Mouse (Mus musculus) thymus, adult 2 months (tissue): ENCODE data around the gene Gli3. TPM values are rescaled to one million over a fixed set of nuclear protein-coding genes. Genes with fewer than 3 reads are reported as not detected.

Experiments used
- DNase-seq: peaks from one replicate; pipeline ENCODE4 v3.0.0; 2021
- H3K27ac ChIP-seq: fragments of 200-500 bp; 2 replicates; pipeline ENCODE4 v1.5.1; 2012; ENCODE audit warnings: low read length, control low read depth; ENCODE audit not compliant: control insufficient read depth, insufficient read depth
- H3K27me3 ChIP-seq: fragments of 200-500 bp; 2 replicates; pipeline ENCODE4 v1.6.1; 2012; ENCODE audit warnings: mild to moderate bottlenecking, low read length, moderate library complexity, mixed read lengths; ENCODE audit not compliant: control insufficient read depth, insufficient read depth
- H3K36me3 ChIP-seq: fragments of 200-500 bp; 2 replicates; pipeline ENCODE4 v1.6.1; 2012; ENCODE audit warnings: mild to moderate bottlenecking, low read length, moderate library complexity; ENCODE audit not compliant: control insufficient read depth, insufficient read depth
- H3K4me1 ChIP-seq: fragments of 200-500 bp; replicated peaks from 2 replicates; pipeline ENCODE4 v1.6.1; 2012; ENCODE audit warnings: low read length; ENCODE audit not compliant: control insufficient read depth, insufficient read depth
- H3K4me3 ChIP-seq: fragments of 200-500 bp; 2 replicates; pipeline ENCODE4 v1.5.1; 2012; ENCODE audit warnings: mild to moderate bottlenecking, low read length, control low read depth, moderate library complexity; ENCODE audit not compliant: control insufficient read depth, insufficient read depth
- CTCF ChIP-seq: fragments of 200-500 bp; IDR thresholded peaks from 2 replicates; pipeline ENCODE4 v1.5.1; 2012; ENCODE audit warnings: mild to moderate bottlenecking, control low read depth, low read length, moderate library complexity, borderline replicate concordance; ENCODE audit not compliant: control insufficient read depth, poor library complexity, insufficient read depth; ENCODE audit errors: extremely low read depth
- POLR2A ChIP-seq: fragments of 200-500 bp; IDR thresholded peaks from 2 replicates; pipeline ENCODE4 v1.6.1; 2012; ENCODE audit warnings: mild to moderate bottlenecking, low read length, control low read depth, moderate library complexity; ENCODE audit not compliant: control insufficient read depth, poor library complexity, insufficient read depth; ENCODE audit errors: extremely low read depth
- WGBS: fragments of 180-500 bp; shearing (Covaris S2); methylation state at CpG from one replicate; pipeline ENCODE4 v1.1.7; 2018; 5-methylcytosine and 5-hydroxymethylcytosine counted together
- polyA plus RNA-seq: library from polyadenylated mRNA; depleted of rRNA; stranded (reverse); fragments of >200 nt; gene quantifications from 2 replicates; pipeline ENCODE4 v1.2.3, GENCODE M21; 2012

Gene Gli3
- polyA plus RNA-seq, 1 experiment, result 2.3 TPM

DNA sequence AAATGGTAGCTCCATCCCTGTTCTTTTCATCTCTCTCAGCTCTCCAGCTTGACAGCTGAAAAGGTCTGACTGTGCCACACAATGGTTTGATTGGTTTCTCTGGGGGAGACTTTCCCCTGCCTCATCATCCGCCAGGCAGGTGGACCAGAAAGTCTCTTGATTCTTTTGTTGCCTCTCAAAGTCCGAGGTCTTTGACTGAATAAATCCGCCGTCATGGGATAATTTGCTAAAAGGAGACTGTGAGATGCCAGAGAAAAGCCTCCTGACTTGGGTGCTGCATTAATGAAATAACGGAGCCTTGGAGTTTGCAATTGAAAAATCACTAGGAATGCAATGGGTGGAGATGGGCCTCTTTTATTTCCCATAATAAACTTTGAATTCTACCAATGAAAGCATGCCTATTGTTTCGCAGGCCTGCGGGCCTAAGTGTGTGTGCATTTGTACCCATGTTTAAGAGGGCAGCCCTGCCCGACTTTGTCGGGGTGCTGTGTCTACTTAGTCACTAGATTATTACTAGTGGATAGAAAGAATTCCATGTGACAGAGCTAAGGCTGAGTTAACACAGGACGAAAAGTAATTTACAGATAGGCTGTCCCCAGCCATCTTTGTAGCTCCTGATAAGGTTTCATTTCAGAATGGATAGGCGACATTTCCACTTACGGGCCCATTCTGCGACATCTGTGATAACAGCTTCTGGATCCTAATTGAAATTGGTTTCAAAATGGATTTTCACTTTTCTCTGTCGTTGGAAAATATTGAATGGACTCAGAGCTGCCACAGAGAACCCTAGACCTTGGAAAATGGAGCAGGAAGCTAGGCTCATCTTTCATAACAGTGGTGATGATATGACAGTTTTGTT is 23.2 kb downstream of the Gli3 start:
- no peak overlapping the region for H3K4me3 ChIP-seq
- no peaks in the 10 kb centered on the region for H3K4me1 ChIP-seq
- no peaks in the 10 kb centered on the region for H3K36me3 ChIP-seq
- no peaks in the 10 kb centered on the region for H3K27me3 ChIP-seq
- DNase-seq, result no peak
- 92% methylated on average over 14 of the region's 14 CpGs for WGBS
- no peak overlapping the region for H3K27ac ChIP-seq
- TF ChIP-seq POLR2A, result no peak
- TF ChIP-seq CTCF, result no peak

DNA sequence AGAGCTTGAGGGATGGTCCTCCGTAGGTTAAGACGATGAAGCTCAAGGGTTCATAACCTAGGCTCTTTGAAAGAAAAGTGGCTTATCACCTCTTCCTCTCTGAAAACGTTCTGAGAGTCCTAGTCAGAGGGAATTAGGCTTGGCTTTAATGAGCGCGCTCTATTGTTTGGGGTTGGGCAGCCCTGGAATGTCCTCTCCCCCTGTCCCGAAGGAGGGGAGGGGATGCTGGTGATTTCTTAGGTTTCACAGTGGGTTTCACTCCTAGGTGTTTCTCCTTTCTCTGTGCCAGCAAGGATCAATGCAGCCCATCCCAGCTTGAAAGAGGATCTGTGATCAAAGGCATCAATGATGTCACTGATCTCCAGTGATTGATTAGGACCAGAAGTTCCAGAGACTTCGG is 24.3 kb downstream of the Gli3 start:
- H3K27ac ChIP-seq, result no peak overlapping the region
- no peaks in the 10 kb centered on the region for H3K36me3 ChIP-seq
- no peak overlapping the region for H3K4me3 ChIP-seq
- H3K4me1 ChIP-seq, result no peaks in the 10 kb centered on the region
- no peaks in the 10 kb centered on the region for H3K27me3 ChIP-seq
- DNase-seq, result no peak
- 76% methylated on average over 7 of the region's 7 CpGs for WGBS
- no peak for TF ChIP-seq CTCF
- no peak for TF ChIP-seq POLR2A

DNA sequence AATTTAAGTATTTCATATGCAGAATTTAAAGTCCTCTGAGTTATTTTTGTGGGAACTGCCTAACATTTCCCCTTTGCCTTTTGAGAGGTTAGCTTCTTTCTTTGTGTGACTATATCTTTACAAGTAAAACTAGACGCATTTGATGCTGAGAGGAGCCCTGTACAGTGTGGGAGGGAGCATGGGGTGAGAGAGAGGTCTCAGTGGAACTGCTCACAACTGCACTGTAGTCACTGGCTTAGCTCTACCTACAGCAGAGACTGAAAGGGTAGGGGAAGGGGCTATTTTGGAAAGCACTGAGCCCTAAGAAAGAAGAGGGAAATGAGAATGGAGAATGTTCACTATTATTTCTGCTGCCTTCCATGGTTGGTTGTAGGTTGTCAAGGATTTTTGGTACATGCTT is 25.0 kb downstream of the Gli3 start:
- 87% methylated on average over 1 of the region's 1 CpGs for WGBS
- no peak for DNase-seq
- TF ChIP-seq CTCF, result no peak
- TF ChIP-seq POLR2A, result no peak
- Histone ChIP-seq H3K36me3 (no peaks in the 10 kb centered on the region), H3K4me1 (no peaks in the 10 kb centered on the region), H3K27ac (no peak overlapping the region), H3K27me3 (no peaks in the 10 kb centered on the region), H3K4me3 (no peak overlapping the region)

DNA sequence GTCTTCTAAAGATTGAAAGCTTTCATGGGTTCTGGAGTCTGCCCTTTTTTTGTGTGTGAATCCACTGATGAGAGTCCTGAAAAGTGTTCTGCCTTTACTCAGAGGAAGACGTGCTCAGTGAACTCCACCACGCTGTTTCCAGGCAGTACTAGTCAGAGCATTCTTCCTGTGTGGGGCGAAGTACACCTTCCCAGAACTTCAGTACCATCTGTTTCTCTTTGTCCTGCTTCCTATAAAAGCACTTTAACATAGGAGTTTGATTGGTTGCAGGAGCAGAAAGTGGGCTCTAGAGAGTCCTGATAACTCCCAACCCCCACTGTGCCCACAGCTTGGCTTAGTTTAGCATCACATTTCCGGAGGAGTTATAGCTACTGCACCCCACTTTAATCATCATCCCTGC is 32.8 kb downstream of the Gli3 start:
- Histone ChIP-seq H3K36me3 (no peaks in the 10 kb centered on the region), H3K4me1 (no peaks in the 10 kb centered on the region), H3K4me3 (no peak overlapping the region), H3K27me3 (no peaks in the 10 kb centered on the region), H3K27ac (no peak overlapping the region)
- TF ChIP-seq CTCF (no peak), POLR2A (no peak)
- 90% methylated on average over 4 of the region's 4 CpGs for WGBS
- no peak for DNase-seq

DNA sequence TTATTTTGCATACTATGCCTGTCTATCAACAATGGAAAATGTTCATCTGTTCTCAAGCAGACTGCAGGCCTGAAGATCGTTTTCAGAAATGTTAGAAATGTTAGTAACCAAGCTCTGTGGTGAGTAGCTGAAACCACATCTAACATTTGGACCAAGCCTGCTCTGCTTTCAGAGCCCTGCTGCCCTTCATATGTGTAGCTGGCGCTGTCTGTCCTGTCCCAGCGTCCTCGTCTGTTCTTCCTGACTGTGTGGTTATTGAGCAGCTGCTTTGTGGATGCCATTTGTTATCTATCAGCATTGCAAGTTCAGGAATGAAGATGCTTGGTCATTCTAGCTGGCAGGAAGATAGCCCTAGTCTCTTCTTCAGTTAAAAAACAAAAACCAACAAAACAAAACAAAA is 35.3 kb downstream of the Gli3 start:
- 40% methylated on average over 4 of the region's 4 CpGs for WGBS
- H3K27me3 ChIP-seq, result no peaks in the 10 kb centered on the region
- no peak for DNase-seq

DNA sequence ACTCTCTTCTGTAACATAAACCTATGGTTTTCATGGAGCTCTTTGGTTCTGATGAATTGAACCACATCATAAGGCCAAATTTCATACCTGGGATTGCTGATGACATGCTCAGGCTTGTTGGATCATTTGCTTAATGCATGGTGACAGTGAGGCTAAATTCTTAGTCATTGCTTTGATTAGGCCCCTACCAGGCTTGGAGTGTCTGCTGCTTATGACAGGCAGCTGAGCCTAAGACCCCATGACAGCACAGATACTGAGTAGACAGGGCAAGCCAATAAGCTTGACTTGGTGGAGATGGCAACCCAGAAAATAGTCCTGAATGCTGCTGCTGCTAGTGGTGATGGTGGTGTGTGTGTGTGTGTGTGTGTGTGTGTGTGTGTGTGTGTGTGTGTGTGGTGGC is 47.9 kb downstream of the Gli3 start:
- Histone ChIP-seq H3K27ac (no peak overlapping the region), H3K36me3 (no peaks in the 10 kb centered on the region), H3K27me3 (no peaks in the 10 kb centered on the region), H3K4me3 (no peak overlapping the region), H3K4me1 (no peaks in the 10 kb centered on the region)
- no peak for DNase-seq
- TF ChIP-seq POLR2A (no peak), CTCF (no peak)

More for the DNA sequence above, 35.3 kb downstream of the Gli3 start:
- Histone ChIP-seq H3K36me3 (no peaks in the 10 kb centered on the region), H3K4me1 (no peaks in the 10 kb centered on the region), H3K4me3 (no peak overlapping the region), H3K27ac (no peak overlapping the region)
- TF ChIP-seq CTCF (no peak), POLR2A (no peak)
